Mouse (Mus musculus): Measurements from ENCODE around the gene Map4k1.
A peak's percentile ranks its signal among the peaks of the same experiment; 100 is the strongest.

Map4k1 gene

GRCm38 (mm10) chr7:28977556-28977955 lies 4.3 kb upstream of the Map4k1 start:
- DNase-seq (ENCODE audit: low spot score in 2 of 2) = no peak

GRCm38 (mm10) chr7:28982274-28983013 lies 594 bp downstream of the Map4k1 start:
- DNase-seq (ENCODE audit: low spot score in 2 of 2) = peak; percentile 58 to 91

- peak; percentile 17 to 47 for DNase-seq (ENCODE audit: low spot score in 2 of 2)
Measured at GRCm38 (mm10) chr7:28983141-28983564, 1.3 kb downstream of the Map4k1 start.

- no peak for DNase-seq (ENCODE audit: low spot score in 2 of 2)
Measured at GRCm38 (mm10) chr7:28983849-28984248, 2.0 kb downstream of the Map4k1 start.

GRCm38 (mm10) chr7:28984452-28984851 lies 2.6 kb downstream of the Map4k1 start:
- DNase-seq (ENCODE audit: low spot score in 2 of 2) = no peak

GRCm38 (mm10) chr7:28985207-28985606 lies 3.4 kb downstream of the Map4k1 start:
- DNase-seq (ENCODE audit: low spot score in 2 of 2) = no peak

- no peak for DNase-seq (ENCODE audit: low spot score in 2 of 2)
Measured at GRCm38 (mm10) chr7:28990766-28991273, 9.0 kb downstream of the Map4k1 start.

GRCm38 (mm10) chr7:28991616-28992015 lies 9.8 kb downstream of the Map4k1 start:
- peak in 1 of 2 experiments; percentile 31 for DNase-seq (ENCODE audit: low spot score in 2 of 2)

- no peak for DNase-seq (ENCODE audit: low spot score in 2 of 2)
Measured at GRCm38 (mm10) chr7:28992997-28993396, 11.1 kb downstream of the Map4k1 start.

- DNase-seq (ENCODE audit: low spot score in 2 of 2) = no peak
Measured at GRCm38 (mm10) chr7:28993402-28993801, 11.6 kb downstream of the Map4k1 start.

- DNase-seq (ENCODE audit: low spot score in 2 of 2) = peak; percentile 68 to 85
Measured at GRCm38 (mm10) chr7:29000651-29001605, 19.1 kb downstream of the Map4k1 start.

GRCm38 (mm10) chr7:29007224-29008101 lies 25.6 kb downstream of the Map4k1 start:
- DNase-seq (ENCODE audit: low spot score in 2 of 2) = peak in 1 of 2 experiments; percentile 46

GRCm38 (mm10) chr7:29008171-29008570 lies 26.3 kb downstream of the Map4k1 start:
- DNase-seq (ENCODE audit: low spot score in 2 of 2) = no peak

GRCm38 (mm10) chr7:29008714-29009113 lies 26.9 kb downstream of the Map4k1 start:
- peak in 1 of 2 experiments; percentile 37 for DNase-seq (ENCODE audit: low spot score in 2 of 2)

GRCm38 (mm10) chr7:29014984-29015383 lies 33.1 kb downstream of the Map4k1 start:
- no peak for DNase-seq (ENCODE audit: low spot score in 2 of 2)

GRCm38 (mm10) chr7:29016440-29016839 lies 34.6 kb downstream of the Map4k1 start:
- DNase-seq (ENCODE audit: low spot score in 2 of 2) = no peak

GRCm38 (mm10) chr7:29017222-29017621 lies 35.4 kb downstream of the Map4k1 start:
- no peak for DNase-seq (ENCODE audit: low spot score in 2 of 2)

- no peak for DNase-seq (ENCODE audit: low spot score in 2 of 2)
Measured at GRCm38 (mm10) chr7:29019447-29020220, 37.8 kb downstream of the Map4k1 start.

- DNase-seq (ENCODE audit: low spot score in 2 of 2) = no peak
Measured at GRCm38 (mm10) chr7:29022479-29022878, 40.6 kb downstream of the Map4k1 start.

GRCm38 (mm10) chr7:29023514-29023913 lies 41.7 kb downstream of the Map4k1 start:
- DNase-seq (ENCODE audit: low spot score in 2 of 2) = no peak

GRCm38 (mm10) chr7:29025566-29025965 lies 43.7 kb downstream of the Map4k1 start:
- DNase-seq (ENCODE audit: low spot score in 2 of 2) = peak; percentile 49 to 70
